Mouse (Mus musculus) liver, postnatal 0 days (tissue): ENCODE measurements around the gene Rngtt.

Source experiments
- CTCF ChIP-seq: sonication (generic); IDR thresholded peaks from 2 replicates; pipeline ENCODE4 v1.5.1; 2016; ENCODE audit warnings: antibody characterized with exemption, low read depth
- EP300 ChIP-seq: IDR thresholded peaks from 2 replicates; pipeline ENCODE4 v1.6.1; 2016; ENCODE audit warnings: antibody characterized with exemption, low read depth, mild to moderate bottlenecking

DNA sequence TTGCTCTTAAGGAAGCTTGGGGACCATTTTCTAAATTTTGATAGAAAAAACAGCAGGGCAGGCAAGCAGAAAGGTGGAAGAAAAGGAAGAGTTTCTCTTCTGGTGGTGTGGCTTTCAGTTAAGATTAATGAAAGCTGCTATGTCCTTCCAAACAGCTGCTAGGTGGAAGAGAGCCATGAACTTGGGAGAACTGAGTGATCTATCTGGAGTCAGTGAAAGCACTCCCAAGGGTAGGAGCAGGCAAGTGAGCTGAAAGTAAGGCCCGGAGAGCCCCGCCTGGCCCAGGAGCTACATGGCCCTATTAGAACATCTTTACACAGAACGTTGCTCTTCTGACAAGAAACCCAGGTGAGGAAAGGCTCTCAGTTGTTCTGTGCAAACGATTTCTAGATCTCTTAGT lies 103.7 kb downstream of the Rngtt start:
- TF ChIP-seq CTCF = no peak
- no peak for TF ChIP-seq EP300
